Mouse (Mus musculus): Measurements from ENCODE around the gene Olfr1500. TPM values are rescaled to one million over a fixed set of nuclear protein-coding genes. Genes with fewer than 3 reads are reported as not detected.

Gene Olfr1500
- polyA plus RNA-seq, 1 experiment from 2014 or later: not detected

Other genes with a start within 250 kb of the Olfr1500 start
- not detected in 2 replicates for gene Olfr1484, start 247.0 kb downstream of the Olfr1500 start, polyA plus RNA-seq (2015; fragmentation: Nextera tagmentation; extraction: Ambion mirVana)
- gene Olfr1487, start 213.1 kb downstream of the Olfr1500 start, polyA plus RNA-seq (2015; fragmentation: Nextera tagmentation; extraction: Ambion mirVana): not detected in 2 replicates
- gene Olfr1489, start 198.9 kb downstream of the Olfr1500 start, polyA plus RNA-seq (2015; fragmentation: Nextera tagmentation; extraction: Ambion mirVana): not detected in 2 replicates
- gene Olfr1490, start 179.4 kb downstream of the Olfr1500 start, polyA plus RNA-seq (2015; fragmentation: Nextera tagmentation; extraction: Ambion mirVana): not detected in 2 replicates
- gene Olfr1491, start 133.2 kb downstream of the Olfr1500 start, polyA plus RNA-seq (2015; fragmentation: Nextera tagmentation; extraction: Ambion mirVana): not detected in 2 replicates
- gene Olfr1493-ps1, start 107.2 kb downstream of the Olfr1500 start, polyA plus RNA-seq (2015; fragmentation: Nextera tagmentation; extraction: Ambion mirVana): not detected in 2 replicates
- gene Olfr1494, start 90.8 kb downstream of the Olfr1500 start, polyA plus RNA-seq (2015; fragmentation: Nextera tagmentation; extraction: Ambion mirVana): not detected in 2 replicates
- not detected in 2 replicates for gene Olfr1495, start 65.9 kb downstream of the Olfr1500 start, polyA plus RNA-seq (2015; fragmentation: Nextera tagmentation; extraction: Ambion mirVana)
- not detected in 2 replicates for gene Olfr1496, start 52.6 kb downstream of the Olfr1500 start, polyA plus RNA-seq (2015; fragmentation: Nextera tagmentation; extraction: Ambion mirVana)
- gene Olfr1497, start 32.3 kb downstream of the Olfr1500 start, polyA plus RNA-seq (2015; fragmentation: Nextera tagmentation; extraction: Ambion mirVana): not detected in 2 replicates
- gene Olfr1499, start 11.0 kb downstream of the Olfr1500 start, polyA plus RNA-seq (2015; fragmentation: Nextera tagmentation; extraction: Ambion mirVana): not detected in 2 replicates
- not detected in 2 replicates for gene Olfr1501, start 20.2 kb upstream of the Olfr1500 start, polyA plus RNA-seq (2015; fragmentation: Nextera tagmentation; extraction: Ambion mirVana)
- not detected in 2 replicates for gene Olfr1502, start 31.3 kb upstream of the Olfr1500 start, polyA plus RNA-seq (2015; fragmentation: Nextera tagmentation; extraction: Ambion mirVana)
- gene Olfr1504, start 67.4 kb upstream of the Olfr1500 start, polyA plus RNA-seq (2015; fragmentation: Nextera tagmentation; extraction: Ambion mirVana): not detected in 2 replicates
- not detected in 2 replicates for gene Olfr1505, start 83.0 kb upstream of the Olfr1500 start, polyA plus RNA-seq (2015; fragmentation: Nextera tagmentation; extraction: Ambion mirVana)